Mouse (Mus musculus) hindbrain, embryonic 14.5 days (tissue): ENCODE results near the gene Trpm5. TPM values are rescaled to one million over a fixed set of nuclear protein-coding genes. Genes with fewer than 3 reads are reported as not detected.

Experiments
- ATAC-seq: fragments of 200-750 bp; cut with Nextera tagmentation; 2 replicates; pipeline ENCODE4 v1.8.0; 2017; ENCODE audit warnings: moderate number of reproducible peaks, mild to moderate bottlenecking, moderate TSS enrichment, moderate library complexity; ENCODE audit not compliant: low FRiP score
- DNase-seq: peaks from one replicate; pipeline ENCODE4 v3.0.0-alpha.2; 2015; ENCODE audit warnings: low spot score
- H3K27ac ChIP-seq: fragments of 300-500 bp; sonication (generic); 2 replicates; pipeline ENCODE4 v1.5.1; 2014; ENCODE audit warnings: mild to moderate bottlenecking, moderate library complexity
- H3K27me3 ChIP-seq: fragments of 300-500 bp; sonication (generic); 2 replicates; pipeline ENCODE4 v1.6.1; 2014; ENCODE audit warnings: mild to moderate bottlenecking, low read length, mixed read lengths; ENCODE audit not compliant: control insufficient read depth, insufficient read depth
- H3K36me3 ChIP-seq: fragments of 300-500 bp; sonication (generic); replicated peaks from 2 replicates; pipeline ENCODE4 v1.6.1; 2014; ENCODE audit not compliant: control insufficient read depth, insufficient read depth
- H3K4me1 ChIP-seq: fragments of 300-500 bp; sonication (generic); replicated peaks from 2 replicates; pipeline ENCODE4 v1.6.1; 2014; ENCODE audit warnings: antibody characterized with exemption, low read length, mixed read lengths; ENCODE audit not compliant: control insufficient read depth, insufficient read depth
- H3K4me2 ChIP-seq: fragments of 300-500 bp; sonication (generic); replicated peaks from 2 replicates; pipeline ENCODE4 v1.6.1; 2014; ENCODE audit warnings: mild to moderate bottlenecking, moderate library complexity
- H3K4me3 ChIP-seq: fragments of 300-500 bp; sonication (generic); replicated peaks from 2 replicates; pipeline ENCODE4 v1.5.1; 2014; ENCODE audit warnings: mild to moderate bottlenecking, low read length
- H3K9ac ChIP-seq: fragments of 300-500 bp; sonication (generic); 2 replicates; pipeline ENCODE4 v1.6.1; 2014
- H3K9me3 ChIP-seq: fragments of 300-500 bp; sonication (generic); 2 replicates; pipeline ENCODE4 v1.6.1; 2016; ENCODE audit warnings: low read length; ENCODE audit not compliant: control insufficient read depth
- WGBS: fragments of 180-500 bp; shearing (Covaris S2); extraction: QIAGEN DNeasy Blood & Tissue Kit; methylation state at CpG from one replicate; pipeline ENCODE4 v1.1.7; 2014; 5-methylcytosine and 5-hydroxymethylcytosine counted together
- polyA plus RNA-seq: library from polyadenylated mRNA; unstranded; fragments of >200 nt; fragmentation: Nextera tagmentation; extraction: Ambion mirVana; gene quantifications from 2 replicates; pipeline ENCODE4 v1.2.1, GENCODE M21; 2014

Gene Trpm5
- polyA plus RNA-seq, 1 experiment from 2014 or later = 2.3 TPM

DNA sequence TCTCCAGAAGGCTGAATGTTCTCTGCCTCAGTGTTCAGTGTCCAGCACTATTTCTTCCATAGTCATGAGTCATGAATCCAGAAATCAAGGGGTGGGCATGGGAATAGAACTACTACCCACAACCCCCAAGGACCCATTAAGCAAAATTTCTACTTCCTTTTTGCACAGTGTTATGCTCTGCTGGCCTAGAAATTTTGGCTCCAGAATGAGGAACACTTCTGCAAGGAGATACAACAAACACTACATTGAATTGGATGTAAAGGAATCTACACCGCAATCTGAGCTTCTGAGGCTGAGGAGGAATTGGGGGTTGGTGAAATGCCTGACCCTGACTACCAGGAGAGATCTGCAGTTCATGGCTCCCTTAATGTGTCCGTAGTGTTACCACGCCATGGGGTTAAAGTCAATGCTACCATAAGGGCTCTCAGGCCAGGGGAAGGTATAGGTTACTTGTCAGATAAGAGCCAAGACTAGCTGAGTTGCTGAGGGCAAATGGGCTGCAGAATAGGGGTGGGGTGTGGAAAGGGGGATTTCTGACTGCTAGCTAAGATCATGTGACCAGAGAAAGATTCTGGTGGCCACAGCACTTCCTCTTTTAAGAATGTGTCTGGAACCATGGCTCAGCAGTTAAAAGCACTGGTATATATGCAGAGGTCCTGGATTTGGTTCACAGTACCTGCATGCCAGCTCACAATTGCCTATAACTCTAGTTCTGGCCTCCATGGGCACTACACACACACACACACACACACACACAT lies 56.1 kb downstream of the Trpm5 start:
- no peak overlapping the region for H3K4me3 ChIP-seq
- ATAC-seq = no peak
- no peak overlapping the region for H3K27ac ChIP-seq

DNA sequence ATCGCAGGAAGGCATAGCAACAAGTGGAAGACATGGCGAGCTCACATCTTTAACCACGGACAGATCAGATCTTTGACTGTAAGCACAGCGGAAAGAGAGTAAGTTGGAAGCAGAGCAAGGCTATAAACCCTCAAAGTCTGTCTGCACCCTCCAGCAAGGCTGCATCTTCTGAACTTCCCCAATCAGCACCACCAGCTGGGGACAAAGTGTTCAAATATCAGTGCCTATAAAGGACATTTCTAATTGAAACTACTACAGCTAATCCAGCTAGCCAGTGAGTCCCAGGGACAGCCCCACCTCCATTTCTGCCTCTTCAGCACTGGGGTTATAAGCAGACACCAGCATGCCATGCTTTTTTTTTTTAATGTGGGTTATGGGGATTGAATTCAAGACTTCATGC lies 57.1 kb downstream of the Trpm5 start:
- peaks cover 22% of the 10 kb centered on the region; the same call in 1 of the 2 replicates for H3K36me3 ChIP-seq
- H3K4me2 ChIP-seq = no peak overlapping the region
- DNase-seq = no peak
- no peak overlapping the region for H3K4me3 ChIP-seq
- WGBS = 96% methylated on average over 4 of the region's 4 CpGs
- H3K27ac ChIP-seq = no peak overlapping the region
- H3K9ac ChIP-seq = no peak overlapping the region
- H3K4me1 ChIP-seq = no peaks in the 10 kb centered on the region
- H3K9me3 ChIP-seq = no peaks in the 10 kb centered on the region
- no peak for ATAC-seq
- no peaks in the 10 kb centered on the region for H3K27me3 ChIP-seq

More for the DNA sequence above, 56.1 kb downstream of the Trpm5 start:
- Histone ChIP-seq H3K36me3 (peaks cover 12% of the 10 kb centered on the region; the same call in 1 of the 2 replicates), H3K9me3 (no peaks in the 10 kb centered on the region), H3K4me1 (no peaks in the 10 kb centered on the region), H3K27me3 (no peaks in the 10 kb centered on the region), H3K4me2 (no peak overlapping the region), H3K9ac (no peak overlapping the region)
- 97% methylated on average over 3 of the region's 3 CpGs for WGBS
- no peak for DNase-seq

DNA sequence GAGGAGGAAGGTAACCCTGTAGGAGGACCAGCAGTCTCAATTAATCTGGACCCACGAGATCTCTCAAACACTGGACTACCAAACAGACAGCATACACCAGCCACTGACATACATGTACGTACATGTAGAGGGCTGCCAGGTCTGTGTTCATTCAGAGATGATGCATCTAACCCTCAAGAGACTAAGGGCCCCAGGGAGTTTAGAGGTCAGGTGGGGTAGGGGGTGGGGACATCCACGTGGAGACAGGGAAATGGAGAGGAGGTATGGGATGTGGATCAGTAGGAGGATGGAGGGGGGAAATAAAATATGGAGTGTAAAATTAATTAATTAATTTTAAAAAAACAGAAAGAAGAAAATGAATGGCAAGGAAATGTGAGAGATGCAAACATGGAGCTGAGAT lies 57.7 kb downstream of the Trpm5 start:
- Histone ChIP-seq H3K9me3 (no peaks in the 10 kb centered on the region), H3K4me3 (no peak overlapping the region), H3K9ac (no peak overlapping the region), H3K27me3 (no peaks in the 10 kb centered on the region), H3K36me3 (peaks cover 23% of the 10 kb centered on the region; the same call in 1 of the 2 replicates), H3K4me2 (no peak overlapping the region), H3K4me1 (no peaks in the 10 kb centered on the region), H3K27ac (no peak overlapping the region)
- no peak for DNase-seq
- ATAC-seq = no peak
- 82% methylated on average over 3 of the region's 3 CpGs for WGBS

DNA sequence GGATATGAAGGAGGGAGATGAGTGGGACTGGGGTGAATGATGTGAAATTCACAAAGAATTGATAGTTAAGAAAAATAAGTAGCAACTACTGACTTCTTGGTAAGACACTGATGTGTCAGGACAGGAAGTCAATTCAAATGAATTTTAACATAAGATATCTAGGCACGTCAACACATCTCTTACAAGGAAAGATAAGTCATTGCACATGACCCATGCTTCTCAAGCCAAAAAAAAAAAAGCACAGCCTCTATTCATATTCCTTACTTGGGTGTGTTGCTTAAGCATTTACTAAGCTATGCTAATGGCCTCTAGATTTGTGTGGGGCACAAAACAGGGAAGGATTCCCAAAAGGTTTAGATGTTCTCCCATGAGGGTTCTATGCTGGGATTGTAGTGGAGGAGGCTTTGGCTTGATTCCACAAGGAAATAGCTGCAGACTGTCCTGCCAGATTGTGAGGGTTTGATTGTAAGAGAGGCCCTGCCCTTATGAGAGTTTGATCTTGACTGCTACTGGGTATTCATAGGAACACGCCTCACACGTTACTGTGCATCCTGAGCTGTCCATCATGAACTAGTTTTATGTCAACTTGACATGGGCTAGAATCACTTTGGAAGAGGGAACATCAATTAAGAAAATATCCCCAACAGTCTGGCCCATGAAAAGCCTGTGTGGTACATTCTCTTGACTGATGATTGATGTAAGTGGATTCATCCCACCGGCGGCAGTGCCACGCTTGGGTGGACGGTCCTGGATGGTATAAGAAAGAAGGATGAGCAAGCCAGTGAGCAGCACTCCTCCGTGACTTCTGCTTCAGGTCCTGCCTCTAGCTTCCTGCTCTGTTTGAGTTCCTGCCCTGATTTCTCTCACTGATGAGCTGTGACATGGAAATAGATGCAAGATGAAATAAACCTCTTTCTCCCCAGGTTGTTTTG lies 59.7 kb downstream of the Trpm5 start:
- Histone ChIP-seq H3K9me3 (no peaks in the 10 kb centered on the region), H3K9ac (no peak overlapping the region), H3K27me3 (no peaks in the 10 kb centered on the region), H3K4me1 (no peaks in the 10 kb centered on the region), H3K36me3 (peaks cover 23% of the 10 kb centered on the region; the same call in 1 of the 2 replicates), H3K4me2 (no peak overlapping the region), H3K4me3 (no peak overlapping the region), H3K27ac (no peak overlapping the region)
- 93% methylated on average over 8 of the region's 8 CpGs for WGBS
- ATAC-seq = no peak
- DNase-seq = no peak

DNA sequence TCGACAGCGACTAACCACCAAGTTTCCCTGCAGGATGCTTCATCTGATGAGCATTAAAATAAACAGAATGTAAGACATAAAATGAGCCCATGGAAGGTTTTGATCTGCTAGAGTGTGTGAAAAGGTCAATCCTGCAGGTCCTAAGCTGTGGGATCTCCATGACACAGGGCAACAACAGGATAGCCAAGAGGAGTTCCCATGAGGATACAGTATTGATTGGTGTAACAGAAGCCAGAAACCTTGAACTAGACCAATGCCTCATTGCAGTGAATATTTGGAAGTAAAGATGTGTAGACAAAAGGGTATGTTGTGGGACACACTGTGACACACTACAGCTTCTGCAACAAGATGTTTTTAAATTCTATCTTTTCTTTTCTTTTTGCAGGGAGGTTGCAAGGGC lies 60.3 kb downstream of the Trpm5 start:
- Histone ChIP-seq H3K4me2 (no peak overlapping the region), H3K4me1 (no peaks in the 10 kb centered on the region), H3K27me3 (no peaks in the 10 kb centered on the region), H3K9me3 (no peaks in the 10 kb centered on the region), H3K27ac (no peak overlapping the region), H3K4me3 (no peak overlapping the region), H3K36me3 (peaks cover 20% of the 10 kb centered on the region; the same call in 1 of the 2 replicates), H3K9ac (no peak overlapping the region)
- ATAC-seq = no peak
- 97% methylated on average over 2 of the region's 2 CpGs for WGBS
- no peak for DNase-seq

DNA sequence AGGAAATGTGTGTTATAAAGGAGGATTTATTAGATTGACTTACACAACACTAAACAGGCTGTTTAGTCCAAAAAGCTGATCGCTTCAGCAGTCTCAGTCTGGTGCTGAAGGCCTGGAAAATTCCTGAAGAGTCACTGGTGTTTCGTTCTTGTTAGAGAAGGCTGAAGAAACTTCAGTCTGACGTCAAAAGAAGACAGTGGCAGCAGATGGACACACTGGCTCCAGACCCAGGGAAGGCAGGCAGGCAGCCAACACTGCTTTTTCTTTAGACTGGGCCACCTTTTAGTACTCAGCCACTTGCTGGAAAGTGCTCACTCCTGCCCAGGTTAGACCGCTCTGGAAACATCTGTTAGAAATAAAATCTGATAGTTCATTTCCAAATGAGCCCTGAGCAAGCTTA lies 60.9 kb downstream of the Trpm5 start:
- H3K4me1 ChIP-seq = no peaks in the 10 kb centered on the region
- no peak for ATAC-seq
- DNase-seq = no peak
- H3K9ac ChIP-seq = no peak overlapping the region
- H3K27me3 ChIP-seq = no peaks in the 10 kb centered on the region
- WGBS = 92% methylated on average over 4 of the region's 4 CpGs
- H3K27ac ChIP-seq = no peak overlapping the region
- H3K9me3 ChIP-seq = no peaks in the 10 kb centered on the region
- no peak overlapping the region for H3K4me2 ChIP-seq
- peaks cover 20% of the 10 kb centered on the region; the same call in 1 of the 2 replicates for H3K36me3 ChIP-seq
- no peak overlapping the region for H3K4me3 ChIP-seq

DNA sequence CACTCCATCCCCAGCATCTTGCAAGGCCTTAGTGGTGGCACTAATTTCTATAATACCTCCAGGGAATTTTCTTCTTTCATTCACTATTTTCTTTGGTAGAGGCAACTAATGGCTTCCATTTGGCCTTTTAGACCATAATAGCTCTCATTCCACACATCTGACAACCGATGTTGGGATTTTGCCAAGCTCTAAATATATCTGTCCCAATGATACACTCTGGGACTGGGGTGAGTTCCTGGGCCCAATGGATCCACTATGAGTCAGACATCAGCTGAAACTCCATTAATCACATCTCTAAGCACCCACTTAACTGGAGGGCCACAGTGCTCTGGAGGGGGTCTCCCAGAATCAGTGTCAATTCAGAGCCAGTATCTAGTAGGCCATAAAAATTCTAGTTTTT lies 62.6 kb downstream of the Trpm5 start:
- no peaks in the 10 kb centered on the region for H3K27me3 ChIP-seq
- H3K4me3 ChIP-seq = no peak overlapping the region
- no peak for ATAC-seq
- WGBS = 89% methylated on average over 1 of the region's 1 CpGs
- no peak overlapping the region for H3K27ac ChIP-seq
- H3K9me3 ChIP-seq = no peaks in the 10 kb centered on the region
- no peak overlapping the region for H3K4me2 ChIP-seq
- H3K9ac ChIP-seq = no peak overlapping the region
- DNase-seq = no peak
- peaks cover 20% of the 10 kb centered on the region; the same call in 1 of the 2 replicates for H3K36me3 ChIP-seq
- H3K4me1 ChIP-seq = no peaks in the 10 kb centered on the region

DNA sequence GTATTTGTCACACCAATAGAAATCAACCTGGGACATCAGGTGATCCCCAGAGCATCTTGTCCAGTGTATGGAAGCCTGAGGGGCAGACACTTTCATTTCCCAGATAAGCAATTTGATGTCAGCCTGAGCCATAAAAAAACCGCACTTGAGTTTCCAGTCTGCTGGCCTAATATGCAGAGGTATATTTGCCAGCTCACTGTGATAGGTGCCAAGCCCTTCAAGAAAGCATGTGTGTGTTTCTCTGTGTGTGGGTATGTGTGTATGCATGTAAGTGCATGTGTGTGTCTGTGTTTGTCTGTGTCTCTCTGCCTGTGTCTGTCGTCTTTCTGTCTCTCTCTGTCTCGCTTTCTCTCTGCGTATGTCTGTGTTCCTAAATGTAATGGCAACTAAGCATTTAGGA lies 67.2 kb downstream of the Trpm5 start:
- ATAC-seq (no peak), DNase-seq (no peak)
- WGBS = 90% methylated on average over 4 of the region's 4 CpGs
- H3K27me3 ChIP-seq = no peaks in the 10 kb centered on the region
- H3K4me1 ChIP-seq = no peaks in the 10 kb centered on the region
- no peak overlapping the region for H3K4me2 ChIP-seq
- H3K36me3 ChIP-seq = 0 out of 2 replicates have a peak, but pooled peaks cover under 1% of the 10 kb centered on the region
- no peaks in the 10 kb centered on the region for H3K9me3 ChIP-seq
- H3K4me3 ChIP-seq = no peak overlapping the region
- 0 out of 2 replicates have a peak overlapping the region, but pooled peaks have one; percentile 67 for H3K27ac ChIP-seq
- H3K9ac ChIP-seq = no peak overlapping the region

DNA sequence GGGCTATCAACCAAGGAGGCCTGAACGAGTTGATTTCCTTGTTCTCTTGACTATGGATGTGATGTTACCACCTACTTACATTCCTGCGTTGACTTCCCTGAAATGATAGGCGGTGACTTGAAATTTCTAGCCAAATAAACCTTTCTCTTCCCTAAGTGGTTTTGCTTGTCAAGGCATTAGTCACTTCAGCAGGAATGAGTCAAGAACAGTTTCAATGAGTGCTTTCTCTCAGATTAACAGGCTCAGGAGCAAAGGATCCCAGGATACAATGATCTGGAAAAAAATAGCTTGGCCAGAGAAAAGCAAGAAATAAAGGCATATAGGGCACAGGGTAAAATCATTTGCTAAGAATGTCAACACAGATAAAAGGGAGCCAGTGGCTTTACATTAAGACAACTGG lies 68.9 kb downstream of the Trpm5 start:
- DNase-seq (no peak), ATAC-seq (no peak)
- Histone ChIP-seq H3K36me3 (no peaks in the 10 kb centered on the region), H3K27me3 (no peaks in the 10 kb centered on the region), H3K4me1 (no peaks in the 10 kb centered on the region), H3K4me3 (no peak overlapping the region), H3K9ac (no peak overlapping the region), H3K27ac (no peak overlapping the region), H3K4me2 (no peak overlapping the region), H3K9me3 (no peaks in the 10 kb centered on the region)
- 93% methylated on average over 3 of the region's 3 CpGs for WGBS
